Mouse (Mus musculus) skeletal muscle tissue, adult 2 months (tissue): ENCODE results near the gene Cacna2d2.

Experiments
- DNase-seq: peaks from one replicate; pipeline ENCODE4 v3.0.0-alpha.2; 2012; ENCODE audit warnings: low read depth, low spot score

The Cacna2d2 gene

GRCm38 (mm10) chr9:107400666-107401285, 1.4 kb downstream of the Cacna2d2 start:
- no peak for DNase-seq

- no peak for DNase-seq
Measured at GRCm38 (mm10) chr9:107403116-107403515, 3.7 kb downstream of the Cacna2d2 start.

GRCm38 (mm10) chr9:107409449-107409848, 10.0 kb downstream of the Cacna2d2 start:
- no peak for DNase-seq

GRCm38 (mm10) chr9:107417106-107417505, 17.7 kb downstream of the Cacna2d2 start:
- DNase-seq, result peak; percentile 13

GRCm38 (mm10) chr9:107419491-107420244, 20.3 kb downstream of the Cacna2d2 start:
- no peak for DNase-seq

GRCm38 (mm10) chr9:107420898-107421297, 21.5 kb downstream of the Cacna2d2 start:
- DNase-seq, result no peak

- DNase-seq, result no peak
Measured at GRCm38 (mm10) chr9:107422878-107423277, 23.5 kb downstream of the Cacna2d2 start.

GRCm38 (mm10) chr9:107424485-107425175, 25.2 kb downstream of the Cacna2d2 start:
- no peak for DNase-seq

GRCm38 (mm10) chr9:107427876-107428275, 28.5 kb downstream of the Cacna2d2 start:
- DNase-seq, result no peak

GRCm38 (mm10) chr9:107428451-107429186, 29.2 kb downstream of the Cacna2d2 start:
- no peak for DNase-seq

GRCm38 (mm10) chr9:107430445-107430844, 31.0 kb downstream of the Cacna2d2 start:
- no peak for DNase-seq

- DNase-seq, result no peak
Measured at GRCm38 (mm10) chr9:107432546-107432945, 33.1 kb downstream of the Cacna2d2 start.

GRCm38 (mm10) chr9:107434851-107435250, 35.4 kb downstream of the Cacna2d2 start:
- no peak for DNase-seq

- DNase-seq, result no peak
Measured at GRCm38 (mm10) chr9:107435285-107435684, 35.9 kb downstream of the Cacna2d2 start.

GRCm38 (mm10) chr9:107442891-107443290, 43.5 kb downstream of the Cacna2d2 start:
- DNase-seq, result no peak

- DNase-seq, result no peak
Measured at GRCm38 (mm10) chr9:107443324-107443723, 43.9 kb downstream of the Cacna2d2 start.

- DNase-seq, result no peak
Measured at GRCm38 (mm10) chr9:107445011-107445471, 45.6 kb downstream of the Cacna2d2 start.

GRCm38 (mm10) chr9:107448805-107449517, 49.5 kb downstream of the Cacna2d2 start:
- no peak for DNase-seq

GRCm38 (mm10) chr9:107451400-107451799, 52.0 kb downstream of the Cacna2d2 start:
- no peak for DNase-seq

GRCm38 (mm10) chr9:107451891-107452521, 52.6 kb downstream of the Cacna2d2 start:
- no peak for DNase-seq

- DNase-seq, result peak; percentile 3
Measured at GRCm38 (mm10) chr9:107452552-107452951, 53.1 kb downstream of the Cacna2d2 start.
